Mouse (Mus musculus): ENCODE data around the gene Calhm6. TPM values are rescaled to one million over a fixed set of nuclear protein-coding genes. Genes with fewer than 3 reads are reported as not detected.

Calhm6 gene
- polyA plus RNA-seq (2014; fragmentation: Illumina TruSeq; extraction: RNeasy Lipid Tissue Mini Kit (QIAGEN cat#74804)): 1.3 TPM

GRCm38 (mm10) chr10:34127392-34128378, at the start of gene Calhm6:
Gene Calhm6 (minus strand): TSS chr10:34127984.

DNA sequence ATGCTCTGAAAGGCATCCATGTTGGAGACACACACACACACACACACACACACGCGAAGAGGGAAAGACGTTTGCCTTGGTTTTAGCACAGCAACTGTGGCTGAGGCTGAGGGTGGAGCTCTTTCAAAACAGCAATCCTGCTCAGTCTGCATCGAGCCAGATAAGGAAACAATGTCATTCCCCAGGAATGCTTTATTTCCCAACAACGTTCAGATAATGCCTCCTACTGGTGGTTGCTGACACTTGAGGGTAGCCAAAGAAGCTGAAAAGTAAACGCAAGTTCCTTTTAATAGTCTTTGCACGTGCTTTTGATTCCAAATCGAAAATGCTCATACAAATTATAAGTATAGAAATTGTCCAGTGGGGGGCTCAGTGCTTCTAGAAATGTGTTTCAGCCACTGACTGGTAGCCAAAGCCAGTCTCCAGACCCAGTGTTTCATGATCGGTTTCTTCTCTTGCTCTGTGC, 31.3 kb downstream of the Calhm6 start, which contains the start of gene Calhm5:
Gene Calhm5 (minus strand): TSS at position 102 of the 466 bp plus-strand sequence.

Other genes starting within 250 kb of the Calhm6 start
- gene Rsph4a, start 222.9 kb downstream of the Calhm6 start, polyA plus RNA-seq (2014; fragmentation: Illumina TruSeq; extraction: RNeasy Lipid Tissue Mini Kit (QIAGEN cat#74804)): 19.8 TPM
- 54.3 TPM for gene Zup1, start 176.7 kb downstream of the Calhm6 start, polyA plus RNA-seq (2014; fragmentation: Illumina TruSeq; extraction: RNeasy Lipid Tissue Mini Kit (QIAGEN cat#74804))
- 285 TPM for gene Rwdd1, start 108.4 kb downstream of the Calhm6 start, polyA plus RNA-seq (2014; fragmentation: Illumina TruSeq; extraction: RNeasy Lipid Tissue Mini Kit (QIAGEN cat#74804))
- gene Trappc3l, start 90.4 kb downstream of the Calhm6 start, polyA plus RNA-seq (2014; fragmentation: Illumina TruSeq; extraction: RNeasy Lipid Tissue Mini Kit (QIAGEN cat#74804)): 2.9 TPM
- gene Calhm4, start 83.7 kb downstream of the Calhm6 start, polyA plus RNA-seq (2014; fragmentation: Illumina TruSeq; extraction: RNeasy Lipid Tissue Mini Kit (QIAGEN cat#74804)): not detected
- gene Calhm5, start 31.5 kb downstream of the Calhm6 start, polyA plus RNA-seq (2014; fragmentation: Illumina TruSeq; extraction: RNeasy Lipid Tissue Mini Kit (QIAGEN cat#74804)): 3.8 TPM
- gene Dse, start 79.7 kb upstream of the Calhm6 start, polyA plus RNA-seq (2014; fragmentation: Illumina TruSeq; extraction: RNeasy Lipid Tissue Mini Kit (QIAGEN cat#74804)): 26.4 TPM
- 99.6 TPM for gene Tspyl1, start 154.2 kb upstream of the Calhm6 start, polyA plus RNA-seq (2014; fragmentation: Illumina TruSeq; extraction: RNeasy Lipid Tissue Mini Kit (QIAGEN cat#74804))
- 31.7 TPM for gene Tspyl4, start 169.5 kb upstream of the Calhm6 start, polyA plus RNA-seq (2014; fragmentation: Illumina TruSeq; extraction: RNeasy Lipid Tissue Mini Kit (QIAGEN cat#74804))